Mouse (Mus musculus) gastrocnemius, postnatal 14 days (tissue): ENCODE results near the gene Tmprss6. TPM values are rescaled to one million over a fixed set of nuclear protein-coding genes. Genes with fewer than 3 reads are reported as not detected.

ENCODE experiments used
- DNase-seq: peaks from one replicate; pipeline ENCODE4 v3.0.0; 2021; ENCODE audit warnings: mixed read lengths
- intact Hi-C: fragments of 180-260 bp; cut with DNase I; formaldehyde crosslinking; loops from one replicate; pipeline ENCODE4 v1.15.1; 2025; ENCODE audit warnings: low total_unique reads
- total RNA-seq, 2 experiments: library from RNA; stranded (reverse); gene quantifications; 2 replicates each; pipeline ENCODE4 v1.2.3; 2021

Gene Tmprss6
- total RNA-seq, 2 experiments from 2014 or later, result not detected

DNA sequence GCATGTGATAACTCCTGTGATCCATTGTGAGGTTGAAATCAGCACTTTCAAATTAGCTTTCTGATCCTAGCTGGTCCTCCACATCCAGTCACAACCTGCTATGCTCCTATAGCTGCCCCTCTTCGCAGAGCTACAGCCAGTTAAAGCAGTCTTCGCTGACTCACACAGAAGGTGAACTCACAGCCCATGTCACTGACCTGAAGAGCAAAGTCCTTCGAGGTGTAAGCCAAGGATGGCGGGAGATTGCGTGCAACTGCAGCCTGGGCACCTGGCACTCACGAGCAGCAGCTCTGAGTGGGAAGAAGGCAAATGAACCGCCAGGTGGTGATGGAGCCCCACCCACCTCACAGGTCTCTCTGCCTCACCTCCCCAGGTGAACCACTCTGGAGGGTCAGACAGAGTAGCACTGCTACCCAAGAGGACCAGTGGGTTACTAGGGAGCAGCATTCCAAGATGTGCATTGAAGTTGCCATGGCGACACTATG, 72.9 kb downstream of the Tmprss6 start, which contains the start of gene Tex33:
TSS of gene Tex33 (minus strand) at position 435 of the 485 bp plus-strand sequence.
- intact Hi-C loops, result no loop called here
- DNase-seq, result no peak

DNA sequence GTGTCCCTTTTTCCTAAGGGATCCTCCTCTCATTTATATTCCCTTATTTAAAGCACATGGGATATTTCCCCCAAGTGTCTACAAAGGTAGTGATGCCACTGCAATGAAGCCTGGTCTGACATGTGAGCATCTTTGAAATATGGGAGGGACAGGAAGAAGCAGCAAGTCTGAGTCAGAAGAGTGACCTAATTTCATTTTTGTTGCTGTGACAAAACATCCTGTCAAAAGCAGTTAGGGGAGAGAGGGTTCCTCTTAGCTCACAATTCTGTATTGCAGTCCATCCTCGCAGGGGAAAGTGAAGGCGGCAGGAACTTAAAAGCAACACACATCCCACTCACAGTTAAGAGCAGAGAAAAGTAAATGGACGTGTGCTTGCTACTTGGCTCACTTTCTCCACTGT, 77.6 kb downstream of the Tmprss6 start:
- intact Hi-C loops, result no loop called here
- no peak for DNase-seq

Other genes starting within 250 kb of the Tmprss6 start
- gene Ncf4, start 223.8 kb downstream of the Tmprss6 start, total RNA-seq, result 1 to 10 TPM in 1 of 2 experiments, under 1 TPM in 1; 1.00 to 3.0 TPM
- gene Csf2rb2, start 162.9 kb downstream of the Tmprss6 start, total RNA-seq, result 1 to 10 TPM in 1 of 2 experiments, under 1 TPM in 1; 0.93 to 1.9 TPM
- gene Csf2rb, start 142.9 kb downstream of the Tmprss6 start, total RNA-seq, result 1 to 10 TPM; 1.1 to 2.1 TPM
- gene Tex33, start 72.7 kb downstream of the Tmprss6 start, total RNA-seq, result not detected
- gene Tst, start 62.7 kb downstream of the Tmprss6 start, total RNA-seq, result 10 to 100 TPM; 19.6 to 21.2 TPM
- 10 to 100 TPM; 49.4 to 49.8 TPM for gene Mpst, start 62.2 kb downstream of the Tmprss6 start, total RNA-seq
- 10 to 100 TPM; 34.6 to 41.4 TPM for gene Kctd17, start 40.1 kb downstream of the Tmprss6 start, total RNA-seq
- not detected for gene Il2rb, start 26.6 kb upstream of the Tmprss6 start, total RNA-seq
- 10 to 100 TPM; 36.9 to 40.4 TPM for gene C1qtnf6, start 62.8 kb upstream of the Tmprss6 start, total RNA-seq
- gene Sstr3, start 76.1 kb upstream of the Tmprss6 start, total RNA-seq, result under 1 TPM in 1 of 2 experiments, not detected in 1; 0.04 TPM
- gene Rac2, start 104.1 kb upstream of the Tmprss6 start, total RNA-seq, result 1 to 10 TPM; 1.1 to 2.5 TPM
- 1 to 10 TPM; 2.9 to 3.3 TPM for gene Cyth4, start 128.4 kb upstream of the Tmprss6 start, total RNA-seq